Mouse (Mus musculus) large intestine, adult 2 months (tissue): ENCODE data around the gene Scrn2. TPM values are rescaled to one million over a fixed set of nuclear protein-coding genes. Genes with fewer than 3 reads are reported as not detected.

Source experiments
- DNase-seq: peaks from one replicate; pipeline ENCODE4 v3.0.0-alpha.2; 2012; ENCODE audit warnings: low read depth, low spot score
- WGBS: fragments of 180-500 bp; shearing (Covaris S2); methylation state at CpG from one replicate; pipeline ENCODE4 v1.1.7; 2018; 5-methylcytosine and 5-hydroxymethylcytosine counted together
- polyA plus RNA-seq: library from polyadenylated mRNA; depleted of rRNA; stranded (reverse); fragments of >200 nt; gene quantifications from 2 replicates; pipeline ENCODE4 v1.2.3, GENCODE M21; 2012

Scrn2 gene
- polyA plus RNA-seq, 1 experiment: 32.1 TPM

- WGBS: 82% methylated on average over 7 of the region's 7 CpGs
- DNase-seq: no peak
These were observed 16.1 kb downstream of the Scrn2 start for GRCm38 (mm10) chr11:97045861-97046260.

GRCm38 (mm10) chr11:97048090-97048650, 18.4 kb downstream of the Scrn2 start:
- WGBS: 60% methylated on average over 8 of the region's 8 CpGs

GRCm38 (mm10) chr11:97049492-97050085, 19.9 kb downstream of the Scrn2 start:
- WGBS: 74% methylated on average over 6 of the region's 6 CpGs
- DNase-seq: no peak

More at GRCm38 (mm10) chr11:97048090-97048650, 18.4 kb downstream of the Scrn2 start:
- DNase-seq: no peak

GRCm38 (mm10) chr11:97050216-97050943, 20.6 kb downstream of the Scrn2 start, which contains the start of gene Osbpl7:
Osbpl7 (plus strand) TSS chr11:97050628.
- 2% methylated on average over 18 of the region's 18 CpGs for WGBS

GRCm38 (mm10) chr11:97050944-97051586, 21.3 kb downstream of the Scrn2 start:
- 5% methylated on average over 13 of the region's 13 CpGs for WGBS
- no peak for DNase-seq

More at GRCm38 (mm10) chr11:97050216-97050943, 20.6 kb downstream of the Scrn2 start, which contains the start of gene Osbpl7:
- no peak for DNase-seq

GRCm38 (mm10) chr11:97052219-97052646, 22.5 kb downstream of the Scrn2 start:
- 14% methylated on average over 11 of the region's 11 CpGs for WGBS
- no peak for DNase-seq

GRCm38 (mm10) chr11:97063274-97063920, 33.7 kb downstream of the Scrn2 start:
- WGBS: 15% methylated on average over 9 of the region's 9 CpGs
- DNase-seq: no peak

GRCm38 (mm10) chr11:97063921-97064295, 34.2 kb downstream of the Scrn2 start:
- WGBS: 61% methylated on average over 3 of the region's 3 CpGs
- no peak for DNase-seq

GRCm38 (mm10) chr11:97065538-97066295, 36.0 kb downstream of the Scrn2 start:
- no peak for DNase-seq
- 86% methylated on average over 12 of the region's 12 CpGs for WGBS

GRCm38 (mm10) chr11:97066656-97067360, 37.1 kb downstream of the Scrn2 start:
- WGBS: 39% methylated on average over 22 of the region's 22 CpGs

GRCm38 (mm10) chr11:97069333-97069732, 39.6 kb downstream of the Scrn2 start:
- DNase-seq: no peak
- 27% methylated on average over 1 of the region's 1 CpGs for WGBS

More at GRCm38 (mm10) chr11:97066656-97067360, 37.1 kb downstream of the Scrn2 start:
- no peak for DNase-seq

- 33% methylated on average over 2 of the region's 2 CpGs for WGBS
These were observed 40.0 kb downstream of the Scrn2 start for GRCm38 (mm10) chr11:97069770-97070169.

GRCm38 (mm10) chr11:97071129-97071528, 41.4 kb downstream of the Scrn2 start:
- WGBS: 54% methylated on average over 1 of the region's 1 CpGs
- DNase-seq: no peak

More at GRCm38 (mm10) chr11:97069770-97070169, 40.0 kb downstream of the Scrn2 start:
- no peak for DNase-seq

GRCm38 (mm10) chr11:97072533-97072932, 42.8 kb downstream of the Scrn2 start:
- whole genome bisulfite sequencing: 29% methylated on average over 3 of the region's 3 CpGs
- no peak for DNase-seq

GRCm38 (mm10) chr11:97074235-97074634, 44.5 kb downstream of the Scrn2 start:
- no peak for DNase-seq
- WGBS: 65% methylated on average over 8 of the region's 8 CpGs

- WGBS: 37% methylated on average over 4 of the region's 4 CpGs
- no peak for DNase-seq
These were observed 49.0 kb downstream of the Scrn2 start for GRCm38 (mm10) chr11:97078751-97079150.

GRCm38 (mm10) chr11:97080291-97080690, 50.6 kb downstream of the Scrn2 start:
- DNase-seq: no peak
- 48% methylated on average over 9 of the region's 9 CpGs for WGBS

- DNase-seq: no peak
- 30% methylated on average over 11 of the region's 11 CpGs for WGBS
These were observed 53.2 kb downstream of the Scrn2 start for GRCm38 (mm10) chr11:97082977-97083376.
